Mouse (Mus musculus) spleen, adult 2 months (tissue): Measurements from ENCODE around the gene Bfsp2.

ENCODE experiments used
- CTCF ChIP-seq: fragments of 200-500 bp; IDR thresholded peaks from 2 replicates; pipeline ENCODE4 v1.5.1; 2011; ENCODE audit warnings: mild to moderate bottlenecking, inconsistent platforms; ENCODE audit not compliant: insufficient read depth, insufficient read length, insufficient replicate concordance; ENCODE audit errors: extremely low read depth
- POLR2A ChIP-seq: fragments of 200-500 bp; IDR thresholded peaks from 2 replicates; pipeline ENCODE4 v1.6.1; 2011; ENCODE audit warnings: low read depth, low read length, inconsistent platforms

DNA sequence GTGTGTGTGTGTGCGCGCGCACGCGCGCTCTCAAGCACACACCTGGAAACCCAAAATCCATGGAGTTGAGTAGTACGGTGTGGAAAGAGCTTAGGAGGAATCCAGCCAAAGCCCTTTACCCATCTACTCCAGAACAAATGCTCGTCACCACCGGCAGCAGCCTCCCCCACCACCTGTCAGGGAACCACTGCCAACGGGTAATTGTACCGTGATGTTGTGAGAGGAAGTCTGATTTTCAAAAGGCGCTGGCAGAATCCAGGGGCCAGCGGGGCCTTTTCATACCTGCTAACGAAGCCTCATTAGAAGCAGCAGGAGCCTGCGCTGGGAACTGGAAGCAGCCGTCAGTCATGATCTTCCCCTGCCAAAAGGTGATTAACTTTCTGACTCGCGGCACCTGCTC is 57.4 kb downstream of the Bfsp2 start:
- no peak for TF ChIP-seq CTCF
- TF ChIP-seq POLR2A = no peak
